25 mouse cellular contexts compared by ENCODE assay signal in the genomic region with DNA sequence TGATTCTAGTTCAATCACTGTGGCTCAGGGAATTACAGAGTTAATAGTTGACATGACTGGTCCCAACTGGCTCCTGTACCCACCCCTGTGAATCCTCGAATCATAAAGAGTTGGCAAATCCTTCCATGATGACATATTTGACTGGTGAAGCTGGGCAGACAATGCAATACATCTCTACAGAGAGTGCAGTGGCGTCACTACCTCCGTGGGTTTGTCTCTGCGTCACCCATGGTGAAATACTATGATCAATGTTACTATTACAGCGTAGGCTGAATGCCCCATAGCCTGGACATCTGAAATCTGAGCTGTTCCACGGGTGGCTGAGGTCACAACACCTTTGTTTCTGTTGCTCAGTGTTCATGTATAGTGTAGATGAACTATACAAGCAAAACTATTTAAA. TPM values are rescaled to one million over a fixed set of nuclear protein-coding genes. Genes with fewer than 3 reads are reported as not detected.
A peak's percentile ranks its signal among the peaks of the same experiment; 100 is the strongest.
DNase-seq lines count a peak whose midpoint lies in the region; ATAC-seq and TF ChIP-seq lines count a peak whose summit lies in the region.
"Had no signal": no experiment of that assay in that cellular context is flagged by ENCODE, and none has a peak within 500 bp of the region (broad histone marks: within the 10 kb centered on the region; RNA-seq: fewer than 3 reads in every experiment).

No protein-coding gene starts in this region.

- H3K9ac ChIP-seq in kidney, embryonic 15.5 days, result no peak overlapping the region
- H3K9ac ChIP-seq in kidney, postnatal 0 days (ENCODE audit: low read depth, low read length), result no peak overlapping the region
- H3K9ac ChIP-seq: embryonic facial prominence, embryonic 12.5 days; forebrain, embryonic 12.5 days; forebrain, embryonic 15.5 days; forebrain, postnatal 0 days had no signal

- ATAC-seq in kidney, embryonic 15.5 days (replicated peaks; ENCODE audit: low FRiP score), result no peak
- no peak for ATAC-seq in kidney, postnatal 0 days (replicated peaks; ENCODE audit: low FRiP score, low read depth)
- peak; percentile 66 for ATAC-seq in megakaryocyte, adult 5-6 weeks (ENCODE audit: poor library complexity, severe bottlenecking)
- ATAC-seq: forebrain, embryonic 15.5 days; forebrain, postnatal 0 days; Patski had no signal

- WGBS in kidney, embryonic 15.5 days, result 66% methylated on average over 6 of the region's 6 CpGs
- WGBS in kidney, postnatal 0 days, result 58% methylated on average over 6 of the region's 6 CpGs

- no peak for TF ChIP-seq CTCF in kidney, postnatal 0 days (IDR thresholded peaks at IDR 0.05; ENCODE audit: low read depth)
- no peak for TF ChIP-seq CTCF in gastrocnemius, adult 2 months (IDR thresholded peaks at IDR 0.05)

- peaks cover 36% of the 10 kb centered on the region for H3K4me1 ChIP-seq in kidney, embryonic 15.5 days
- H3K4me1 ChIP-seq in kidney, postnatal 0 days (replicated peaks; ENCODE audit: insufficient read depth, low read length), result peaks cover 15% of the 10 kb centered on the region; the same call in 1 of the 2 replicates
- H3K4me1 ChIP-seq: embryonic facial prominence, embryonic 12.5 days; forebrain, embryonic 12.5 days; forebrain, embryonic 15.5 days had no signal

- H3K27me3 ChIP-seq in kidney, embryonic 15.5 days, result no peaks in the 10 kb centered on the region
- H3K27me3 ChIP-seq in kidney, postnatal 0 days (ENCODE audit: insufficient read depth, low read length), result no peaks in the 10 kb centered on the region
- H3K27me3 ChIP-seq: CH12.LX; embryonic facial prominence, embryonic 12.5 days; forebrain, embryonic 12.5 days; forebrain, embryonic 15.5 days; Patski had no signal

- no peaks in the 10 kb centered on the region for H3K36me3 ChIP-seq in kidney, embryonic 15.5 days
- H3K36me3 ChIP-seq in kidney, postnatal 0 days (ENCODE audit: insufficient read depth, low read length), result no peaks in the 10 kb centered on the region
- H3K36me3 ChIP-seq: embryonic facial prominence, embryonic 10.5 days; embryonic facial prominence, embryonic 12.5 days; forebrain, embryonic 12.5 days; forebrain, embryonic 15.5 days; G1E had no signal

- DNase-seq in kidney, postnatal 36 days, result no peak
- no peak for DNase-seq in kidney, postnatal 0 days (ENCODE audit: low spot score)
- DNase-seq in kidney, adult 9 months, result no peak
- peak; percentile 33 for DNase-seq in 416B (ENCODE audit: low read depth)
- no peak for DNase-seq in gastrocnemius, adult 2 months
- DNase-seq in gastrocnemius, postnatal 4 days (ENCODE audit: low spot score in 2 of 2), result no peak
- DNase-seq: adrenal gland, adult 8-10 months; adrenal gland, postnatal 14 days; adrenal gland, postnatal 36 days; B cell, adult 2 months; cerebellum, adult 11-12 months; cerebellum, adult 2 months; cerebellum, adult 9-10 months; cerebellum, postnatal 10 days; cerebellum, postnatal 25 days; forebrain, postnatal 0 days had no signal

- no peak overlapping the region for H3K4me3 ChIP-seq in kidney, embryonic 15.5 days (replicated peaks)
- H3K4me3 ChIP-seq in kidney, postnatal 0 days (replicated peaks; ENCODE audit: low read depth, low read length), result no peak overlapping the region
- no peak overlapping the region for H3K4me3 ChIP-seq in gastrocnemius, adult 2 months
- H3K4me3 ChIP-seq: embryonic facial prominence, embryonic 10.5 days; embryonic facial prominence, embryonic 12.5 days; forebrain, embryonic 12.5 days; forebrain, embryonic 15.5 days had no signal

- no peak overlapping the region for H3K4me2 ChIP-seq in kidney, embryonic 15.5 days
- no peak overlapping the region for H3K4me2 ChIP-seq in kidney, postnatal 0 days (ENCODE audit: low read length)
- H3K4me2 ChIP-seq: embryonic facial prominence, embryonic 12.5 days; forebrain, embryonic 12.5 days; forebrain, embryonic 15.5 days had no signal

- H3K9me3 ChIP-seq in kidney, embryonic 15.5 days (replicated peaks), result peaks cover 5% of the 10 kb centered on the region; the same call in 1 of the 2 replicates
- H3K9me3 ChIP-seq in kidney, postnatal 0 days (replicated peaks; ENCODE audit: low read length), result no peaks in the 10 kb centered on the region
- H3K9me3 ChIP-seq: embryonic facial prominence, embryonic 10.5 days; embryonic facial prominence, embryonic 12.5 days; forebrain, embryonic 12.5 days; forebrain, embryonic 15.5 days had no signal

- H3K27ac ChIP-seq in kidney, embryonic 15.5 days, result peak overlapping the region; percentile 59
- peak overlapping the region; percentile 19; the same call in 1 of the 2 replicates for H3K27ac ChIP-seq in kidney, postnatal 0 days
- no peak overlapping the region for H3K27ac ChIP-seq in gastrocnemius, adult 2 months
- H3K27ac ChIP-seq: embryonic facial prominence, embryonic 10.5 days; embryonic facial prominence, embryonic 12.5 days; forebrain, embryonic 12.5 days; forebrain, embryonic 15.5 days had no signal

- intact Hi-C loops in gastrocnemius, adult 2 months (cut with DNase I), result no loop called here

RNA-seq across cellular contexts. Expression of a gene that starts 15.5 kb away (rescaled TPM):
- polyA plus RNA-seq in kidney, embryonic 15.5 days (2015; fragmentation: Nextera tagmentation; extraction: Ambion mirVana), result 272 and 284 TPM in 2 replicates
- polyA plus RNA-seq in kidney, postnatal 0 days (2015; fragmentation: Nextera tagmentation; extraction: Ambion mirVana), result 369 and 406 TPM in 2 replicates
- total RNA-seq in megakaryocyte, adult 5-6 weeks (2015), result 754 and 797 TPM in 2 replicates
- 428 and 432 TPM in 2 replicates for total RNA-seq in megakaryocyte, adult 5-6 weeks (2017)
- total RNA-seq in gastrocnemius, adult 2 months (2021), result 100 to 1,000 TPM; 221 to 296 TPM
- total RNA-seq in gastrocnemius, postnatal 4 days (2021), result 100 to 1,000 TPM; 229 to 230 TPM

RNA-seq across cellular contexts. Expression of a gene that starts 53.7 kb away (rescaled TPM):
- polyA plus RNA-seq in kidney, embryonic 15.5 days (2015; fragmentation: Nextera tagmentation; extraction: Ambion mirVana), result 24.7 and 28.9 TPM in 2 replicates
- polyA plus RNA-seq in kidney, postnatal 0 days (2015; fragmentation: Nextera tagmentation; extraction: Ambion mirVana), result 13.6 and 16.6 TPM in 2 replicates
- 11.2 and 14.0 TPM in 2 replicates for total RNA-seq in megakaryocyte, adult 5-6 weeks (2015)
- 14.1 and 18.5 TPM in 2 replicates for total RNA-seq in megakaryocyte, adult 5-6 weeks (2017)
- total RNA-seq in gastrocnemius, adult 2 months (2021), result 10 to 100 TPM in 1 of 2 experiments, 1 to 10 TPM in 1; 9.6 to 12.5 TPM
- 10 to 100 TPM; 14.0 to 15.1 TPM for total RNA-seq in gastrocnemius, postnatal 4 days (2021)

RNA-seq across cellular contexts. Expression of a gene that starts 54.5 kb away (rescaled TPM):
- 36.7 and 38.9 TPM in 2 replicates for polyA plus RNA-seq in kidney, embryonic 15.5 days (2015; fragmentation: Nextera tagmentation; extraction: Ambion mirVana)
- polyA plus RNA-seq in kidney, postnatal 0 days (2015; fragmentation: Nextera tagmentation; extraction: Ambion mirVana), result 18.6 and 21.7 TPM in 2 replicates
- total RNA-seq in megakaryocyte, adult 5-6 weeks (2015), result 41.3 and 50.5 TPM in 2 replicates
- total RNA-seq in megakaryocyte, adult 5-6 weeks (2017), result 44.2 and 54.6 TPM in 2 replicates
- 10 to 100 TPM; 20.5 to 25.7 TPM for total RNA-seq in gastrocnemius, adult 2 months (2021)
- 10 to 100 TPM; 27.3 to 29.8 TPM for total RNA-seq in gastrocnemius, postnatal 4 days (2021)
